Mouse (Mus musculus): Measurements from ENCODE around the gene Matn4. TPM values are rescaled to one million over a fixed set of nuclear protein-coding genes. Genes with fewer than 3 reads are reported as not detected.

Gene Matn4
- 0.34 and 0.77 TPM in 2 replicates for polyA plus RNA-seq (2014; fragmentation: Nextera tagmentation; extraction: Ambion mirVana)

DNA sequence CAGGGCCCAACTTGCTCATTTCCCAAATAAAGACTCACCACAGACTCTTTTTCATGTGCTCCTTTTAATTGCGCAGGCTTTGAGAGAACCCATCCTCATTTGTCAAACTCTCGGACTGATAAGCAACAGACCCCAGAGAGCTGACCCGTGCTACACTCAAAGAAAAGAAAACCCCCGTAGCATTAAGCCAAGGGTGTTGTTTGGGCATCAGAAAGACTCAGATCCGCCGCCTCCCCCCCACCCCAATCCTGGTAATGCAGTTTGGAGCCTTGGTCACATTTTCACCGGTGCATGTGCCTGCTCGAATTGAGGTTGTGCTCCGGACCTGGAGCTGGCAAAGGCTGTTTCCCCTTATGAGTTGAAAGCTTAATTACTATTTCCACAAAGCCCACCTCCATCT, at the start of gene Matn4:
Matn4 (minus strand) TSS at position 101 of the 400 bp plus-strand sequence.
- Histone ChIP-seq H3K4me2 (peak within 1 kb of the TSS; percentile 69), H3K4me3 (ENCODE audit: low read depth, low read length) (peak within 1 kb of the TSS; percentile 34), H3K9ac (ENCODE audit: low read depth, low read length) (no peak within 1 kb of the TSS; the same call in 1 of the 2 replicates), H3K9me3 (replicated peaks; ENCODE audit: control insufficient read depth, low read length) (no peaks in the 10 kb centered on the region), H3K36me3 (ENCODE audit: control insufficient read depth, insufficient read depth, low read length) (no peaks in the 10 kb centered on the region), H3K27me3 (ENCODE audit: control insufficient read depth, insufficient read depth, low read length) (peaks cover 99% of the 10 kb centered on the region), H3K4me1 (ENCODE audit: control insufficient read depth, insufficient read depth, low read length) (peaks cover 15% of the 10 kb centered on the region), H3K27ac (ENCODE audit: low read depth, low read length) (no peak within 1 kb of the TSS)
- 8% methylated on average over 9 of the region's 9 CpGs for WGBS (ENCODE audit: insufficient replicate concordance)
- ATAC-seq (replicated peaks; ENCODE audit: insufficient number of reproducible peaks, low FRiP score, low TSS enrichment), result no peak

DNA sequence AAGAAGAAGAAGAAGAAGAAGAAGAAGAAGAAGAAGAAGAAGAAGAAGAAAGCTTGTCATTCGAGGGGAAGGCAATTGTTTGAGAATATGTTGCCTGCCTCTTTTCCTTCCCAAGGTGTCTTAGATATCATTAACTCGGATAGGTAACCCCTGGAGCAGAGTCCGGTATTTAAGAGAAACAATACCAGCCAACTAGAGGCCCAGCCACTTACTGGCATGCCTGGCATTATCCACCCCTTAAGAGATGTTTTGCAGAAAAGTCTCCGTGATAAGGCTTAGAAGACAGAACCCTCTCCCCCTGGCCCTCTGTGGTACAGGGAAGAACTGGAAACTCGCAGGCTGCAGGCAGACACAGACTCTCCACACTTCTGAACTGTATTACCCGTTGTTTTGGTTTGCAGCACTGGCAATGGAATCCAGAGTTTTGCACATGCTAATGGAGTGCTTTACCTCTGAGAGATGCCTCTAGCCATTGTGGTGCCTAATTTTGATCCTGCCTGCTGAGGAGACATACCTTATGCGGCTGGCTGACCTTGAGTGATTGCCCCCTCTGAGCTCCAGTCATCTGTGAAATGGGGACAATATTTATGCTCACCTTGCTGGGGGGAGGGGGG, 49.0 kb upstream of the Matn4 start:
- 59% methylated on average over 7 of the region's 7 CpGs for WGBS (ENCODE audit: insufficient replicate concordance)
- Histone ChIP-seq H3K9me3 (replicated peaks; ENCODE audit: control insufficient read depth, low read length) (no peaks in the 10 kb centered on the region), H3K4me2 (no peak overlapping the region), H3K27ac (ENCODE audit: low read depth, low read length) (no peak overlapping the region), H3K4me3 (ENCODE audit: low read depth, low read length) (no peak overlapping the region), H3K4me1 (ENCODE audit: control insufficient read depth, insufficient read depth, low read length) (peaks cover 24% of the 10 kb centered on the region), H3K9ac (ENCODE audit: low read depth, low read length) (no peak overlapping the region), H3K27me3 (ENCODE audit: control insufficient read depth, insufficient read depth, low read length) (no peaks in the 10 kb centered on the region), H3K36me3 (ENCODE audit: control insufficient read depth, insufficient read depth, low read length) (no peaks in the 10 kb centered on the region)
- ATAC-seq (replicated peaks; ENCODE audit: insufficient number of reproducible peaks, low FRiP score, low TSS enrichment), result no peak

DNA sequence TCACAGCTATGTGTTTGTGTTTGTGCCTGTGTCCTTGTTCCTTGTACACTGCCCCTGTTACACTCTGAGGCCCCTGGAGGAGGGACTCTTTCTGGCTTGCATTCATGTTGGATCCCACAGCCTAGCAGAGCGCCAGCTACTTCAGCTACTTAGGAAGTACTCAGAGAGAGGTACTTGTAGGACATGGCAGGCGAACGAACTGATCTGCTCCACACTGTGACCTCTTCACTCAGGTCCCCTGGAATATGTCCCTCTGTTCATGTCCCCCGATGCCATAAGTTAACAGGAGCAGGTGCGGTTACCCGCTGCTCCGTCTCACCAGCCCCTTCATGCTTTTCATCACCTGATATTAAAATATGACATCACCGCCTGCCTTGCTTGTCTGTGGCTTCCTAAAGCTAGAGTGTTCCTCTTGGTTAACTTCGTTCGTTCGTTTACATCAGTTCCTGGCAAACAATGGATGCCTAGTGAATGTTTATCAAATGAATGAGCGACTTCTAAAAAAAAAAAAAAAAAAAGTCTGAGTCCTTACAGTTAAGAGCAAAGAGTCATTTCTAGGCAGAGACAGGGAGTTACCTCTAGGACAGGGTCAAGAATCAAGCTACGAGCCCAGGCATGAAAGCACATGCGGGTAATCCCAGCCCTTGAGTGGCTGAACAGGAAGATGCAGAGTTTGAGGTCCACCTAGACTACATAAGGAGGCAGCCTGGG, 48.2 kb upstream of the Matn4 start:
- H3K9ac ChIP-seq (ENCODE audit: low read depth, low read length), result no peak overlapping the region
- 46% methylated on average over 14 of the region's 14 CpGs for WGBS (ENCODE audit: insufficient replicate concordance)
- H3K36me3 ChIP-seq (ENCODE audit: control insufficient read depth, insufficient read depth, low read length), result no peaks in the 10 kb centered on the region
- ATAC-seq (replicated peaks; ENCODE audit: insufficient number of reproducible peaks, low FRiP score, low TSS enrichment), result no peak
- H3K4me2 ChIP-seq, result no peak overlapping the region
- no peaks in the 10 kb centered on the region for H3K27me3 ChIP-seq (ENCODE audit: control insufficient read depth, insufficient read depth, low read length)
- 0 out of 2 replicates have a peak overlapping the region, but pooled peaks have one; percentile 24 for H3K27ac ChIP-seq (ENCODE audit: low read depth, low read length)
- H3K4me3 ChIP-seq (ENCODE audit: low read depth, low read length), result no peak overlapping the region
- no peaks in the 10 kb centered on the region for H3K9me3 ChIP-seq (replicated peaks; ENCODE audit: control insufficient read depth, low read length)
- H3K4me1 ChIP-seq (ENCODE audit: control insufficient read depth, insufficient read depth, low read length), result peaks cover 27% of the 10 kb centered on the region

DNA sequence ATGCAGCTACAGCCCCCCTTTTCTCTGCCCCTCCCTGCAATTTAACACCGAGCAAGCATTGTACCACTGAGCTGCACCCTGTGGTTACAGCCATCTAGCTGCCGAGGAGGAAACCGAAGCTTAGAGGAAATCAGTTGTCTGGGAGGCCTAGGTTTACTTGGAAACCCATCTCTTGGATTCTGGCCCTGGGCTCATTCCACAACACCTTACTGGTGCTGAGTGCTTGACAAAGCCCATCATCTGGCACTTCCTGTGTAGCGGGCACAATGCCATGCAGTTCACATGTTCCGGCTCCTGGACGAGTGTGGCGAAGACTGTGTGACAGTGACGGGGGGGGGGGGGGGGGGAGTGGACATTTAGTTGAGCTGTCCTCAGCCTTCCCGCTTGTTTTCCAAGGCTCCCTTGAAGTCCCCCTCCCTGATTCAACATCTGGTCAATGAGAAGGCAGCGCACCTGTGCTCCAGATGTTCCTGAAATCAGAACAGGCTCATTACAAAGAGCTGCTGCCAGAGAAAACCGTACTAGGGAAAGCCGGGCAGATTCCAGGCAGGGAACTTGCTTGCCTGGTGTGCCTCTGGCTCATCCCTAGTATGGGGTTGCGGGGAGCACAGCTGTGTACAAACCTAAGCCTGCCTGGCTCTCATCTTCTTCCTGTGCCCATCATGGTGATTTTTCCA, 47.2 kb upstream of the Matn4 start:
- Histone ChIP-seq H3K27me3 (ENCODE audit: control insufficient read depth, insufficient read depth, low read length) (no peaks in the 10 kb centered on the region), H3K4me3 (ENCODE audit: low read depth, low read length) (no peak overlapping the region), H3K36me3 (ENCODE audit: control insufficient read depth, insufficient read depth, low read length) (no peaks in the 10 kb centered on the region), H3K4me1 (ENCODE audit: control insufficient read depth, insufficient read depth, low read length) (peaks cover 27% of the 10 kb centered on the region), H3K9me3 (replicated peaks; ENCODE audit: control insufficient read depth, low read length) (no peaks in the 10 kb centered on the region), H3K4me2 (peak overlapping the region; percentile 19; the same call in 1 of the 2 replicates), H3K9ac (ENCODE audit: low read depth, low read length) (no peak overlapping the region), H3K27ac (ENCODE audit: low read depth, low read length) (no peak overlapping the region)
- ATAC-seq (replicated peaks; ENCODE audit: insufficient number of reproducible peaks, low FRiP score, low TSS enrichment), result no peak
- 41% methylated on average over 13 of the region's 13 CpGs for WGBS (ENCODE audit: insufficient replicate concordance)

DNA sequence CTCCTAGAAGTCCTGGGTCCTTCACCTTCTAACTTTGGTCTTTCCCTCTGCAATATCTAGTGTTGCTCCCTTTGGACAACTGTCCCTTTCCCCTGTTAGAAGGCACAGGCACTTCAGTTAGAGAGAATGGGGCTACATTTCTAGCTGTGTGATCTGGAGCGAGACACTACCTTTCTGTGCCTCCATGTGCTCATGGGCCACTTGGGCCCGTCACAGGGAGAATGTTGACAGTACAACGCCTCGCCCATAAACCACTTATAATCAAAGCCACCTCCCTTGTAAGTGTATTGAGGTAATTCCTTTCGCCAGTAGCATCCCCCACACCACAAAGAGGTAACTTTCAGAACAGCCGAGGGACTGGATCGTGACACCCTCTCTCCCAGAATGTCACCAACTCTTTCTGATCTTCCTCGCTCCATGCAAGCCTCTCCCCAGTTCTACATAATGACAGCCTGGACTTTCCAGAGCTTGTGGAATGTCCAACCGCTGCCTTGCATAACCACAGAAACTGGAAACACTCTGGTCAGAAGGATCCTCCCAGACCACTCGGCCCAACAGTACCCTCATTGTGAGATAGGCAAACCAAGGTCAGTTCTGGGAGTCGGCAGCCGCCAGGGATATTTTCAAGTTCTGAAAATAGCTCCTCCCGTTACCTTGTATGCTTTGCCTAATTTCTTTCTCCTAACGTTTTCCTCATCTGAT, 44.5 kb upstream of the Matn4 start:
- no peak overlapping the region for H3K4me2 ChIP-seq
- no peaks in the 10 kb centered on the region for H3K36me3 ChIP-seq (ENCODE audit: control insufficient read depth, insufficient read depth, low read length)
- 55% methylated on average over 14 of the region's 14 CpGs for WGBS (ENCODE audit: insufficient replicate concordance)
- no peak overlapping the region for H3K4me3 ChIP-seq (ENCODE audit: low read depth, low read length)
- H3K9ac ChIP-seq (ENCODE audit: low read depth, low read length), result no peak overlapping the region
- peaks cover 15% of the 10 kb centered on the region for H3K4me1 ChIP-seq (ENCODE audit: control insufficient read depth, insufficient read depth, low read length)
- H3K9me3 ChIP-seq (replicated peaks; ENCODE audit: control insufficient read depth, low read length), result no peaks in the 10 kb centered on the region
- peak overlapping the region; percentile 7; the same call in 1 of the 2 replicates for H3K27ac ChIP-seq (ENCODE audit: low read depth, low read length)
- no peaks in the 10 kb centered on the region for H3K27me3 ChIP-seq (ENCODE audit: control insufficient read depth, insufficient read depth, low read length)
- no peak for ATAC-seq (replicated peaks; ENCODE audit: insufficient number of reproducible peaks, low FRiP score, low TSS enrichment)

DNA sequence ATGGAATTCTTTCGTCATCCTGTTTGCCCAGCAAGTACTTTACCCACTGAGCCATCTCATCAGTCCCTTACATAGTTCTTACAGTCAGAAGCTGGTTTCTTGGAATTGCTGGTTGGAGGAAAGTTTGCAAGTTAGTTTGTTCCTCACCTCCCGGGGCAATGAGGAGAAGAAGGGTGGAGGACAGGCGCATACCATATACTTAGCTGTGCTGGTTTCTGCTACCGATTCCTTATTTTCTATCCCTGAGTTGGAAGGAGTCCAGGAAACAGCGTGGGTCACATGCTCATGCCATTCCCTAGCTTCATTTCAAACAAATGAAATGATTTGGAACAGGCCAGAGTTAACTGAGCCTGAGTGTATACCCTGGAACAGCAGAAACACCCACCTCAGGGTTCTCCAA, 44.0 kb upstream of the Matn4 start:
- no peaks in the 10 kb centered on the region for H3K36me3 ChIP-seq (ENCODE audit: control insufficient read depth, insufficient read depth, low read length)
- H3K9me3 ChIP-seq (replicated peaks; ENCODE audit: control insufficient read depth, low read length), result no peaks in the 10 kb centered on the region
- no peak overlapping the region for H3K4me2 ChIP-seq
- H3K4me1 ChIP-seq (ENCODE audit: control insufficient read depth, insufficient read depth, low read length), result peaks cover 15% of the 10 kb centered on the region
- 69% methylated on average over 5 of the region's 5 CpGs for WGBS (ENCODE audit: insufficient replicate concordance)
- H3K27ac ChIP-seq (ENCODE audit: low read depth, low read length), result no peak overlapping the region
- H3K4me3 ChIP-seq (ENCODE audit: low read depth, low read length), result no peak overlapping the region
- H3K27me3 ChIP-seq (ENCODE audit: control insufficient read depth, insufficient read depth, low read length), result no peaks in the 10 kb centered on the region
- ATAC-seq (replicated peaks; ENCODE audit: insufficient number of reproducible peaks, low FRiP score, low TSS enrichment), result no peak
- no peak overlapping the region for H3K9ac ChIP-seq (ENCODE audit: low read depth, low read length)

DNA sequence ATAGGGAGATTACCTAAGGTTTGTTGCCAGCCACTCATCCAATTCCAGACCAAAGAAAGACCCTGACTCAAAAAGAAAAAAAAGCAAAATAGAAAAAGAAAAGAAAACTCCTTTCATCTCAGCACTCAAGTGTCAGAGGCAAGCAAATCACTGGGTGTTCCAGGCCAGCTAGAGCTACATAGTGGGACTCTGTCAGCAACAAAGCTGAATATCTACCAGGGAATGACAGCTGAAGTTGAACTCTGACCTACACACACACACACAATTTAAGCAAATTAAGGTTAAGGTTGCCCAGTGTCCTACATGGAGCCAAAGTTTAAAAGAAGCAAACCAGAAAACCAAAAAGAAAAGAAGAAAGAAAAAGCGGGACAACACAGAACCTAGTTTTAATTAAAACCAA, 43.2 kb upstream of the Matn4 start:
- Histone ChIP-seq H3K9ac (ENCODE audit: low read depth, low read length) (no peak overlapping the region), H3K27ac (ENCODE audit: low read depth, low read length) (no peak overlapping the region), H3K9me3 (replicated peaks; ENCODE audit: control insufficient read depth, low read length) (no peaks in the 10 kb centered on the region), H3K4me2 (no peak overlapping the region), H3K36me3 (ENCODE audit: control insufficient read depth, insufficient read depth, low read length) (no peaks in the 10 kb centered on the region), H3K4me1 (ENCODE audit: control insufficient read depth, insufficient read depth, low read length) (peaks cover 15% of the 10 kb centered on the region), H3K27me3 (ENCODE audit: control insufficient read depth, insufficient read depth, low read length) (no peaks in the 10 kb centered on the region), H3K4me3 (ENCODE audit: low read depth, low read length) (no peak overlapping the region)
- no peak for ATAC-seq (replicated peaks; ENCODE audit: insufficient number of reproducible peaks, low FRiP score, low TSS enrichment)
- 89% methylated on average over 1 of the region's 1 CpGs for WGBS (ENCODE audit: insufficient replicate concordance)

DNA sequence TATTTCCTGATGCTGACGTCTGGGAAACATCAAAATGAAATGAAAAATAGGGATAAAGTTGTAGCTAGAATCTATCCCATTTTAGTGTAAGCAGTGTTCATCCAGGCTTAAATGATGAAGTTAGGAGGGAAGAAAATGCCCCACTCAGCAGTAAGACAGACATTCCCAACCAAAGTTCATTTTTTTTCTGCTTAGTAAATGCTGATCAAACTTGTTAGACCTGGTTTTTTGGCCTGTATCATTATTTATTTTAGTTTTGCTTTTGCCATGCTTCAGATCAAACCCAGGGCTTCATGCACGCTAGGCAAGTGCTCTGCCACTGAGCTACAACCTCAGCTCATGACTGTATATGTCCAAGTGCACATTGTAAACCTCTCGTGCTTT, 41.1 kb upstream of the Matn4 start:
- WGBS (ENCODE audit: insufficient replicate concordance), result 71% methylated on average over 3 of the region's 3 CpGs
- H3K9ac ChIP-seq (ENCODE audit: low read depth, low read length), result no peak overlapping the region
- no peak overlapping the region for H3K4me3 ChIP-seq (ENCODE audit: low read depth, low read length)
- no peaks in the 10 kb centered on the region for H3K36me3 ChIP-seq (ENCODE audit: control insufficient read depth, insufficient read depth, low read length)
- H3K27ac ChIP-seq (ENCODE audit: low read depth, low read length), result no peak overlapping the region
- H3K9me3 ChIP-seq (replicated peaks; ENCODE audit: control insufficient read depth, low read length), result no peaks in the 10 kb centered on the region
- peaks cover 17% of the 10 kb centered on the region for H3K4me1 ChIP-seq (ENCODE audit: control insufficient read depth, insufficient read depth, low read length)
- no peak for ATAC-seq (replicated peaks; ENCODE audit: insufficient number of reproducible peaks, low FRiP score, low TSS enrichment)
- no peak overlapping the region for H3K4me2 ChIP-seq
- no peaks in the 10 kb centered on the region for H3K27me3 ChIP-seq (ENCODE audit: control insufficient read depth, insufficient read depth, low read length)

Measured in heart, embryonic 11.5 days (tissue).